Mouse (Mus musculus): ENCODE measurements around the gene Zfp536.

GRCm38 (mm10) chr7:37737191-37737590, 36.2 kb downstream of the Zfp536 start:
- TF ChIP-seq RAD21 (IDR thresholded peaks at IDR 0.05; ENCODE audit: low read depth, low read length) (no peak), ZC3H11A (IDR thresholded peaks at IDR 0.05; ENCODE audit: low read depth, low read length) (no peak), SMC3 (IDR thresholded peaks at IDR 0.05; ENCODE audit: low read depth, low read length) (no peak), SIN3A (IDR thresholded peaks at IDR 0.05; ENCODE audit: low read length) (no peak), POLR2A (IDR thresholded peaks at IDR 0.05; ENCODE audit: low read depth, low read length) (no peak)

Data from CH12.LX (cell line).